Comparison of ENCODE assay signal across 8 mouse cellular contexts in genomic region chr4:35225734-35226495, GRCm38 (mm10). TPM values are rescaled to one million over a fixed set of nuclear protein-coding genes. Genes with fewer than 3 reads are reported as not detected.
DNase-seq lines count a peak whose midpoint lies in the region; ATAC-seq and TF ChIP-seq lines count a peak whose summit lies in the region.

Gene C9orf72, minus strand, starts transcription at chr4:35226175.

- DNase-seq in 416B (ENCODE audit: low read depth): peak; percentile 96
- DNase-seq in heart, adult 8-10 months (ENCODE audit: low spot score): peak; percentile 97
- DNase-seq in kidney, adult 9 months: peak; percentile 98
- DNase-seq in limb, embryonic 14.5 days (ENCODE audit: low spot score): peak; percentile 95
- DNase-seq in midbrain, postnatal 0 days (ENCODE audit: low spot score): peak; percentile 99
- peak; percentile 80 to 88 for DNase-seq in spleen, postnatal 14 days (ENCODE audit: low spot score in 2 of 2)

- TF ChIP-seq POLR2A in bone marrow, adult 2 months (IDR thresholded peaks at IDR 0.05; ENCODE audit: borderline replicate concordance, control insufficient read depth, low read depth, low read length): peak; percentile 81
- TF ChIP-seq POLR2A in limb, embryonic 14.5 days (IDR thresholded peaks at IDR 0.05; ENCODE audit: borderline replicate concordance, extremely low read depth, insufficient read depth, insufficient read length): peak; percentile 69; the same call in 1 of the 2 replicates

- WGBS in bone marrow, adult 2 months: under 1% methylated on average over 51 of the region's 51 CpGs
- WGBS in embryonic facial prominence, embryonic 15.5 days: 2% methylated on average over 40 of the region's 51 CpGs
- WGBS in limb, embryonic 14.5 days: under 1% methylated on average over 33 of the region's 51 CpGs
- under 1% methylated on average over 41 of the region's 51 CpGs for WGBS in midbrain, postnatal 0 days

- peak within 1 kb of the TSS; percentile 83 for H3K9ac ChIP-seq in embryonic facial prominence, embryonic 15.5 days
- peak within 1 kb of the TSS; percentile 82 for H3K9ac ChIP-seq in limb, embryonic 14.5 days (ENCODE audit: low read depth, low read length, severe bottlenecking)
- H3K9ac ChIP-seq in midbrain, postnatal 0 days (replicated peaks; ENCODE audit: low read length, poor library complexity, severe bottlenecking): peak within 1 kb of the TSS; percentile 80

- peak; percentile 98 for ATAC-seq in embryonic facial prominence, embryonic 15.5 days (ENCODE audit: insufficient number of reproducible peaks, low FRiP score, low TSS enrichment, low read depth)
- ATAC-seq in limb, embryonic 14.5 days (ENCODE audit: low FRiP score, low read depth): peak; percentile 97
- ATAC-seq in midbrain, postnatal 0 days (ENCODE audit: low FRiP score): peak; percentile 96

- no peaks in the 10 kb centered on the region for H3K36me3 ChIP-seq in embryonic facial prominence, embryonic 15.5 days
- H3K36me3 ChIP-seq in limb, embryonic 14.5 days (ENCODE audit: control insufficient read depth, insufficient read depth, low read length): no peaks in the 10 kb centered on the region
- H3K36me3 ChIP-seq in midbrain, postnatal 0 days (ENCODE audit: insufficient read depth, low read length): no peaks in the 10 kb centered on the region

- H3K4me3 ChIP-seq in bone marrow, adult 2 months (replicated peaks; ENCODE audit: control insufficient read depth, low read depth, low read length): peak within 1 kb of the TSS; percentile 92
- peak within 1 kb of the TSS; percentile 89 for H3K4me3 ChIP-seq in embryonic facial prominence, embryonic 15.5 days (replicated peaks)
- peak within 1 kb of the TSS; percentile 83 for H3K4me3 ChIP-seq in limb, embryonic 14.5 days (replicated peaks; ENCODE audit: low read length)
- peak within 1 kb of the TSS; percentile 93 for H3K4me3 ChIP-seq in midbrain, postnatal 0 days (ENCODE audit: low read depth, low read length)

- peaks cover 3% of the 10 kb centered on the region; the same call in 1 of the 2 replicates for H3K4me1 ChIP-seq in bone marrow, adult 2 months (ENCODE audit: control insufficient read depth, insufficient read depth, low read length)
- H3K4me1 ChIP-seq in embryonic facial prominence, embryonic 15.5 days: 0 out of 2 replicates have a peak, but pooled peaks cover 3% of the 10 kb centered on the region
- H3K4me1 ChIP-seq in limb, embryonic 14.5 days (ENCODE audit: control insufficient read depth, insufficient read depth, low read length): 0 out of 2 replicates have a peak, but pooled peaks cover 3% of the 10 kb centered on the region
- no peaks in the 10 kb centered on the region for H3K4me1 ChIP-seq in midbrain, postnatal 0 days (ENCODE audit: insufficient read depth, low read length)

- peak within 1 kb of the TSS; percentile 82 for H3K4me2 ChIP-seq in embryonic facial prominence, embryonic 15.5 days (replicated peaks)
- peak within 1 kb of the TSS; percentile 65 for H3K4me2 ChIP-seq in limb, embryonic 14.5 days (replicated peaks; ENCODE audit: low read depth, low read length, severe bottlenecking)
- peak within 1 kb of the TSS; percentile 82 for H3K4me2 ChIP-seq in midbrain, postnatal 0 days (ENCODE audit: low read depth, low read length, poor library complexity, severe bottlenecking)

- no peaks in the 10 kb centered on the region for H3K27me3 ChIP-seq in embryonic facial prominence, embryonic 15.5 days
- H3K27me3 ChIP-seq in limb, embryonic 14.5 days (ENCODE audit: control insufficient read depth, insufficient read depth, low read length): no peaks in the 10 kb centered on the region
- H3K27me3 ChIP-seq in midbrain, postnatal 0 days (ENCODE audit: insufficient read depth, low read length): no peaks in the 10 kb centered on the region

- H3K9me3 ChIP-seq in embryonic facial prominence, embryonic 15.5 days (replicated peaks): no peaks in the 10 kb centered on the region
- H3K9me3 ChIP-seq in limb, embryonic 14.5 days (ENCODE audit: control insufficient read depth, low read length): no peaks in the 10 kb centered on the region
- H3K9me3 ChIP-seq in midbrain, postnatal 0 days (ENCODE audit: low read length): no peaks in the 10 kb centered on the region

- peak within 1 kb of the TSS; percentile 52 for H3K27ac ChIP-seq in bone marrow, adult 2 months (ENCODE audit: control insufficient read depth, insufficient read depth, low read depth, low read length, poor library complexity)
- H3K27ac ChIP-seq in embryonic facial prominence, embryonic 15.5 days (replicated peaks): peak within 1 kb of the TSS; percentile 85
- peak within 1 kb of the TSS; percentile 35; the same call in 1 of the 2 replicates for H3K27ac ChIP-seq in limb, embryonic 14.5 days (replicated peaks; ENCODE audit: low read depth, low read length)
- H3K27ac ChIP-seq in midbrain, postnatal 0 days (ENCODE audit: low read depth, low read length): peak within 1 kb of the TSS; percentile 78

- TF ChIP-seq CTCF in bone marrow, adult 2 months (IDR thresholded peaks at IDR 0.05; ENCODE audit: control insufficient read depth, insufficient read depth, low read length): no peak
- TF ChIP-seq CTCF in midbrain, postnatal 0 days (IDR thresholded peaks at IDR 0.05): no peak; the same call in 1 of the 2 replicates

RNA-seq across cellular contexts. Expression of gene C9orf72, which starts in this region (rescaled TPM):
- 4.0 and 9.1 TPM in 2 replicates for polyA plus RNA-seq in bone marrow, adult 2 months (2011; ENCODE audit: insufficient read depth, insufficient read length, low replicate concordance, missing spikeins)
- 13.0 and 15.4 TPM in 2 replicates for polyA plus RNA-seq in embryonic facial prominence, embryonic 15.5 days (2015; fragmentation: Nextera tagmentation; extraction: Ambion mirVana)
- total RNA-seq in heart, adult 8-10 months (2022): 10 to 100 TPM; 19.1 to 24.9 (median 21.8) TPM
- polyA plus RNA-seq in limb, embryonic 14.5 days (2012; rRNA removed): 12.7 and 13.3 TPM in 2 replicates
- 11.4 and 14.0 TPM in 2 replicates for polyA plus RNA-seq in limb, embryonic 14.5 days (2014; fragmentation: Nextera tagmentation; extraction: Ambion mirVana)
- 54.4 and 65.9 TPM in 2 replicates for total RNA-seq in midbrain, postnatal 0 days (2014; rRNA removed)
- 49.7 and 51.7 TPM in 2 replicates for polyA plus RNA-seq in midbrain, postnatal 0 days (2015; fragmentation: Nextera tagmentation; extraction: Ambion mirVana)

Comparison
In these comparisons a context has a peak if more than half of its experiments do, and no peak if none do; other contexts are left out.
1. Peak in every context shown above with its lines: DNase-seq, ATAC-seq, H3K4me3 ChIP-seq and H3K27ac ChIP-seq.
2. H3K27ac ChIP-seq: peak in every context shown above with its lines; median percentile 85 in embryonic facial prominence, embryonic 15.5 days; 78 in midbrain, postnatal 0 days; 52 in bone marrow, adult 2 months; 35 in limb, embryonic 14.5 days.